Mouse (Mus musculus) frontal cortex, postnatal 36 days (tissue): ENCODE results near the gene 1700057G04Rik.

Experiments used
- DNase-seq, 2 experiments: peaks; one replicate each; pipeline ENCODE4 v3.0.0; 2022; ENCODE audit warnings: low spot score in 2 of 2

1700057G04Rik gene

DNA sequence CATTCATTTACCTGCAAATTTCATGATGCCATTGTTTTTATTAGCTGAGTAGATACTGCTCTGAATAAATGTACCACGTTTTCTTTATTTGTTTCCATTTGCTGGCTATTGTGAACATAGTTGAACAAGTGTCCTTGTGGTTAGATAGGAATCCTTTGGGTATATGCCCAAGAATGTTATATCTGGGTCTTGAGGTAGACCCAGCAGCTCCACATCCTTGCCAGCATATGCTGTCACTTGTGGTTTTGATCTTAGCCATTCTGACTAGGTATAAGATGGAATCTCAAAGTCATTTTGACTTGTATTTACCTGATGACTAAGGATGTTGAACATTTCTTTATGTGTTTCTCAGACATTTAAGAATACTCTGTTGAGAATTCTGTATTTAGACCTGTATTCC lies 77.7 kb downstream of the 1700057G04Rik start:
- DNase-seq, result no peak

DNA sequence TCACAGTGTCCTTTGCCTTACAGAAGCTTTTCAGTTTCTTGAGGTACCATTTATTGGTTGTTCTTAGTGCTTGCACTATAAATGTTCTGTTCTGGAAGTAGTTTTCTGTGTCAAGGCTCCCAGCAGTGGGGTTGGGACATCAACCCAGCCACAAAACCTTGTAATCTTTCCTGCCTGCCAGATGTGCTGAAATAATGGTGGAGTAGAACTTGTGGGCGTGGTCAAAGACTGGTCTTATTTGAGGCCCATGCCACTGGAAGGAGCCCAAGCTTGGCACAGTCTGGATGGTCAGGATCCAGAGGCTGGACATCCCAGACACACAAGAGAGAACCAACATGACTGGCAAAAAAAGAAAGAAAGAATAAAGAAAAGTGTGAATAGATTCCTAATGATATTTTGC lies 78.2 kb downstream of the 1700057G04Rik start:
- DNase-seq, result no peak

DNA sequence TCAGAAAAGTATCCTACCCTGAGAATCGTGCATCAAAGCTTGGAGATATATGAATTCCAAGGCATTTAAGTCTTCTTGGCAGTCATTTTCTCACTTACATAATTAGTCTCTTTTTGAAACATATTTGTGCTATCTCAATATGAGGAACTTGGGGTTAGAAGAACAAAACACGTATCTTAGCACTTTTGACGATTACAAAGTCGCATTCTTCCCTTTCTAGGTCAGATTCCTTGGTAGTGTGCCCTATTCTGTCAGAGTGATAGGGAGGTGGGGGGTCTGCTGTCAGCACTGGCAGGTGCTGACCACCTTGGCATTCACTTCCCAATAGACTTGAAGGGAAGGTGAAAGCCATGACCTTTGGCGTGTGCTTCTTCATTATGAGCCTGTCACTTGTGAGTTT lies 93.5 kb downstream of the 1700057G04Rik start:
- no peak for DNase-seq
